Mouse (Mus musculus) kidney, embryonic 14.5 days (tissue): Measurements from ENCODE around the gene Tomm40l. TPM values are rescaled to one million over a fixed set of nuclear protein-coding genes. Genes with fewer than 3 reads are reported as not detected.

ENCODE experiments used
- ATAC-seq: fragments of 200-750 bp; cut with Nextera tagmentation; 2 replicates; pipeline ENCODE4 v1.8.0; 2017; ENCODE audit warnings: moderate number of reproducible peaks, mild to moderate bottlenecking, moderate TSS enrichment, moderate library complexity; ENCODE audit not compliant: low FRiP score, low TSS enrichment
- H3K27ac ChIP-seq: fragments of 300-500 bp; sonication (generic); 2 replicates; pipeline ENCODE4 v1.5.1; 2014; ENCODE audit warnings: low read depth, mild to moderate bottlenecking, low read length, moderate library complexity, mixed read lengths
- H3K27me3 ChIP-seq: fragments of 300-500 bp; sonication (generic); 2 replicates; pipeline ENCODE4 v1.6.1; 2014; ENCODE audit warnings: mild to moderate bottlenecking, low read length; ENCODE audit not compliant: control insufficient read depth, insufficient read depth
- H3K36me3 ChIP-seq: fragments of 300-500 bp; sonication (generic); 2 replicates; pipeline ENCODE4 v1.6.1; 2014; ENCODE audit warnings: low read length, mixed read lengths; ENCODE audit not compliant: control insufficient read depth, insufficient read depth
- H3K4me1 ChIP-seq: fragments of 300-500 bp; sonication (generic); 2 replicates; pipeline ENCODE4 v1.6.1; 2014; ENCODE audit warnings: low read length, mixed read lengths; ENCODE audit not compliant: control insufficient read depth, insufficient read depth
- H3K4me2 ChIP-seq: fragments of 300-500 bp; sonication (generic); replicated peaks from 2 replicates; pipeline ENCODE4 v1.6.1; 2014; ENCODE audit warnings: low read depth, mild to moderate bottlenecking, low read length
- H3K4me3 ChIP-seq: fragments of 300-500 bp; sonication (generic); 2 replicates; pipeline ENCODE4 v1.5.1; 2014; ENCODE audit warnings: mild to moderate bottlenecking, low read length
- H3K9ac ChIP-seq: fragments of 300-500 bp; sonication (generic); 2 replicates; pipeline ENCODE4 v1.6.1; 2014; ENCODE audit warnings: low read depth, mild to moderate bottlenecking, low read length, moderate library complexity
- H3K9me3 ChIP-seq: fragments of 300-500 bp; sonication (generic); 2 replicates; pipeline ENCODE4 v1.6.1; 2016; ENCODE audit warnings: low read length; ENCODE audit not compliant: control insufficient read depth
- WGBS: fragments of 180-500 bp; shearing (Covaris S2); extraction: QIAGEN DNeasy Blood & Tissue Kit; methylation state at CpG from one replicate; pipeline ENCODE4 v1.1.7; 2014; 5-methylcytosine and 5-hydroxymethylcytosine counted together
- polyA plus RNA-seq: library from polyadenylated mRNA; unstranded; fragments of >200 nt; fragmentation: Nextera tagmentation; extraction: Ambion mirVana; gene quantifications from 2 replicates; pipeline ENCODE4 v1.2.1, GENCODE M21; 2014

The Tomm40l gene
- polyA plus RNA-seq, 1 experiment from 2014 or later, result 36.4 TPM

- Histone ChIP-seq H3K27me3 (no peaks in the 10 kb centered on the region), H3K4me2 (no peak overlapping the region), H3K9me3 (no peaks in the 10 kb centered on the region), H3K4me3 (no peak overlapping the region), H3K27ac (no peak overlapping the region), H3K36me3 (no peaks in the 10 kb centered on the region), H3K4me1 (no peaks in the 10 kb centered on the region), H3K9ac (no peak overlapping the region)
- WGBS, result 65% methylated on average over 3 of the region's 3 CpGs
- ATAC-seq, result no peak
These were observed 38.7 kb downstream of the Tomm40l start for GRCm38 (mm10) chr1:171183620-171184019.

- ATAC-seq, result no peak
- Histone ChIP-seq H3K4me1 (no peaks in the 10 kb centered on the region), H3K4me2 (no peak overlapping the region), H3K27ac (no peak overlapping the region), H3K9me3 (no peaks in the 10 kb centered on the region), H3K4me3 (no peak overlapping the region), H3K36me3 (no peaks in the 10 kb centered on the region), H3K27me3 (no peaks in the 10 kb centered on the region), H3K9ac (no peak overlapping the region)
- WGBS, result 77% methylated on average over 3 of the region's 3 CpGs
These were observed 39.3 kb downstream of the Tomm40l start for GRCm38 (mm10) chr1:171183025-171183424.

- no peaks in the 10 kb centered on the region for H3K36me3 ChIP-seq
- H3K27me3 ChIP-seq, result no peaks in the 10 kb centered on the region
- H3K9me3 ChIP-seq, result no peaks in the 10 kb centered on the region
- H3K4me2 ChIP-seq, result no peak overlapping the region
- WGBS, result 75% methylated on average over 5 of the region's 5 CpGs
- no peak for ATAC-seq
- H3K27ac ChIP-seq, result no peak overlapping the region
- no peak overlapping the region for H3K4me3 ChIP-seq
- H3K4me1 ChIP-seq, result no peaks in the 10 kb centered on the region
- no peak overlapping the region for H3K9ac ChIP-seq
These were observed 42.7 kb downstream of the Tomm40l start for GRCm38 (mm10) chr1:171179487-171180171.

GRCm38 (mm10) chr1:171172779-171173178 lies 49.5 kb downstream of the Tomm40l start:
- H3K36me3 ChIP-seq, result no peaks in the 10 kb centered on the region
- H3K4me3 ChIP-seq, result no peak overlapping the region
- no peaks in the 10 kb centered on the region for H3K27me3 ChIP-seq
- no peak for ATAC-seq
- 91% methylated on average over 8 of the region's 8 CpGs for WGBS
- H3K9me3 ChIP-seq, result no peaks in the 10 kb centered on the region
- H3K4me2 ChIP-seq, result no peak overlapping the region
- H3K9ac ChIP-seq, result no peak overlapping the region
- H3K4me1 ChIP-seq, result no peaks in the 10 kb centered on the region
- H3K27ac ChIP-seq, result no peak overlapping the region

- Histone ChIP-seq H3K27me3 (no peaks in the 10 kb centered on the region), H3K4me3 (no peak overlapping the region), H3K9ac (no peak overlapping the region), H3K9me3 (no peaks in the 10 kb centered on the region), H3K36me3 (no peaks in the 10 kb centered on the region), H3K4me2 (no peak overlapping the region), H3K27ac (peak overlapping the region; percentile 1; the same call in 1 of the 2 replicates), H3K4me1 (no peaks in the 10 kb centered on the region)
- WGBS, result 24% methylated on average over 3 of the region's 3 CpGs
- peak; percentile 50; the same call in 1 of the 2 replicates for ATAC-seq
These were observed 51.2 kb downstream of the Tomm40l start for GRCm38 (mm10) chr1:171171138-171171537.

GRCm38 (mm10) chr1:171169913-171170312 lies 52.4 kb downstream of the Tomm40l start:
- H3K27me3 ChIP-seq, result no peaks in the 10 kb centered on the region
- H3K4me3 ChIP-seq, result no peak overlapping the region
- no peaks in the 10 kb centered on the region for H3K4me1 ChIP-seq
- no peak for ATAC-seq
- no peak overlapping the region for H3K4me2 ChIP-seq
- H3K27ac ChIP-seq, result no peak overlapping the region
- no peak overlapping the region for H3K9ac ChIP-seq
- WGBS, result 45% methylated on average over 3 of the region's 3 CpGs
- H3K9me3 ChIP-seq, result no peaks in the 10 kb centered on the region
- no peaks in the 10 kb centered on the region for H3K36me3 ChIP-seq

GRCm38 (mm10) chr1:171168906-171169305 lies 53.4 kb downstream of the Tomm40l start:
- H3K4me1 ChIP-seq, result no peaks in the 10 kb centered on the region
- H3K9ac ChIP-seq, result no peak overlapping the region; the same call in 1 of the 2 replicates
- 89% methylated on average over 12 of the region's 12 CpGs for WGBS
- no peaks in the 10 kb centered on the region for H3K27me3 ChIP-seq
- no peaks in the 10 kb centered on the region for H3K36me3 ChIP-seq
- no peak overlapping the region for H3K4me3 ChIP-seq
- H3K9me3 ChIP-seq, result no peaks in the 10 kb centered on the region
- H3K27ac ChIP-seq, result no peak overlapping the region
- H3K4me2 ChIP-seq, result no peak overlapping the region
- ATAC-seq, result no peak

Other genes with a start within 250 kb of the Tomm40l start
- 1.3 and 1.4 TPM in 2 replicates for gene Fcgr2b, start 246.0 kb downstream of the Tomm40l start, polyA plus RNA-seq
- gene Fcgr4, start 203.6 kb downstream of the Tomm40l start, polyA plus RNA-seq, result 0.97 and 1.0 TPM in 2 replicates
- gene Fcgr3, start 157.6 kb downstream of the Tomm40l start, polyA plus RNA-seq, result 7.0 and 7.9 TPM in 2 replicates
- 2.9 and 3.8 TPM in 2 replicates for gene Cfap126, start 108.6 kb downstream of the Tomm40l start, polyA plus RNA-seq
- gene Sdhc, start 71.9 kb downstream of the Tomm40l start, polyA plus RNA-seq, result 291 and 322 TPM in 2 replicates
- 0.24 TPM in 1 of 2 replicates, not detected in the other for gene Mpz, start 71.8 kb downstream of the Tomm40l start, polyA plus RNA-seq
- gene Pcp4l1, start 26.2 kb downstream of the Tomm40l start, polyA plus RNA-seq, result 2.1 and 2.6 TPM in 2 replicates
- gene Nr1i3, start 8.5 kb downstream of the Tomm40l start, polyA plus RNA-seq, result 0.24 and 0.27 TPM in 2 replicates
- 3.5 and 5.7 TPM in 2 replicates for gene Apoa2, start 2.5 kb upstream of the Tomm40l start, polyA plus RNA-seq
- 30.7 and 32.1 TPM in 2 replicates for gene Fcer1g, start 11.9 kb upstream of the Tomm40l start, polyA plus RNA-seq
- 4.1 and 6.9 TPM in 2 replicates for gene Adamts4, start 27.9 kb upstream of the Tomm40l start, polyA plus RNA-seq
- gene Ndufs2, start 28.9 kb upstream of the Tomm40l start, polyA plus RNA-seq, result 229 and 293 TPM in 2 replicates
- 69.9 and 79.2 TPM in 2 replicates for gene B4galt3, start 47.8 kb upstream of the Tomm40l start, polyA plus RNA-seq
- 43.7 and 58.1 TPM in 2 replicates for gene Ppox, start 58.7 kb upstream of the Tomm40l start, polyA plus RNA-seq
- 74.4 and 87.9 TPM in 2 replicates for gene Usp21, start 65.5 kb upstream of the Tomm40l start, polyA plus RNA-seq
- gene Ufc1, start 72.5 kb upstream of the Tomm40l start, polyA plus RNA-seq, result 114 and 123 TPM in 2 replicates
- 38.8 and 47.1 TPM in 2 replicates for gene Dedd, start 106.6 kb upstream of the Tomm40l start, polyA plus RNA-seq
- gene Nit1, start 123.1 kb upstream of the Tomm40l start, polyA plus RNA-seq, result 33.7 and 34.5 TPM in 2 replicates
- 53.7 and 103 TPM in 2 replicates for gene Pfdn2, start 123.2 kb upstream of the Tomm40l start, polyA plus RNA-seq
- 2.2 and 2.4 TPM in 2 replicates for gene Klhdc9, start 138.3 kb upstream of the Tomm40l start, polyA plus RNA-seq
- 1.0 and 2.6 TPM in 2 replicates for gene Nectin4, start 147.6 kb upstream of the Tomm40l start, polyA plus RNA-seq
- 0.69 and 0.81 TPM in 2 replicates for gene Arhgap30, start 166.4 kb upstream of the Tomm40l start, polyA plus RNA-seq
- gene Usf1, start 188.8 kb upstream of the Tomm40l start, polyA plus RNA-seq, result 85.4 and 86.4 TPM in 2 replicates
- gene Tstd1, start 196.4 kb upstream of the Tomm40l start, polyA plus RNA-seq, result 2.2 and 4.0 TPM in 2 replicates
- 96.4 and 127 TPM in 2 replicates for gene F11r, start 215.0 kb upstream of the Tomm40l start, polyA plus RNA-seq